Mouse (Mus musculus): ENCODE results near the gene Trib3.
"Not testable (repeated sequence)": the region's sequence is repeated elsewhere in the genome, so short reads cannot be mapped to it uniquely, and the experiment has no call there.

Trib3 gene

DNA sequence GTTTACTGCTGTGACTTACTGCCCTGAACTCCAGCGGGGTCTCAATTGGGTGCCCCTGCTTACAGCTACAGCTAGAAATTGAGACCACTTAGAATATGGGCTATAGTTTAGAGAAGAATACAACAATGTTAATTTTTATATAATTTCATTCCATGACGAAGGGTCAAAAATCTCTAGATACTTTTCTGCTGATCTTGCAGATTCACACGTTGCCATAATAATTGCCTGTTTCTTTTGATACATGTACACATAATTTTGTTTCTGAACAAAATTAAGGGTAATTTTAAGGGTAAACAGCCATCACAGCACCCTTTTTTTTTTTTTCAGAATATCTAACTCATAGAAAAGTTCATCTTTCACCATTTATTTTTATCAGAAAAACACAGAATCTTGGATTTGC is 36.6 kb downstream of the Trib3 start:
- no peak for DNase-seq (ENCODE audit: low spot score)

- DNase-seq (ENCODE audit: low spot score): no peak
Observed at GRCm38 (mm10) chr2:152305480-152305879, 38.4 kb downstream of the Trib3 start.

DNA sequence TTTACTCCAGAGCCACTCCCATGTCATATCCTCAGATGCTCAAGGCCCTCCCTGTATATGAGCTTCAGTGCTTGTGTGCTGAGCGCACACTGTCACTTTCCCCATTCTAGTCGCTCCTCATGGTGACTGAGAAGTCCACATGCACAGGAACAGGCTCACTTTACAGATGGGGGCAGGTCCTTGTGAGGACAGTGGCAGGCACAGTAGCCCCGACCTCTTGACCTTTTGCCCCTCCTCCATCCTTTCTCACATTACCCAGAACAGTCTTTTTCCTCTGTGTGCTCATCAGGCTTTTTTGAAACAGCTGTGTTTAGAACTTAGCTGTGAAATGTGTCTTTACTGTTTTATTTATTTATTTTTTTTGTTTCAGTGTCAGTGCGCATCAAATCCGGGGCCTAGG is 40.1 kb downstream of the Trib3 start:
- no peak for DNase-seq (ENCODE audit: low spot score)

GRCm38 (mm10) chr2:152302862-152303261 is 41.0 kb downstream of the Trib3 start:
- DNase-seq (ENCODE audit: low spot score): no peak

- no peak for DNase-seq (ENCODE audit: low spot score)
Observed at GRCm38 (mm10) chr2:152294541-152294940, 49.3 kb downstream of the Trib3 start.

DNA sequence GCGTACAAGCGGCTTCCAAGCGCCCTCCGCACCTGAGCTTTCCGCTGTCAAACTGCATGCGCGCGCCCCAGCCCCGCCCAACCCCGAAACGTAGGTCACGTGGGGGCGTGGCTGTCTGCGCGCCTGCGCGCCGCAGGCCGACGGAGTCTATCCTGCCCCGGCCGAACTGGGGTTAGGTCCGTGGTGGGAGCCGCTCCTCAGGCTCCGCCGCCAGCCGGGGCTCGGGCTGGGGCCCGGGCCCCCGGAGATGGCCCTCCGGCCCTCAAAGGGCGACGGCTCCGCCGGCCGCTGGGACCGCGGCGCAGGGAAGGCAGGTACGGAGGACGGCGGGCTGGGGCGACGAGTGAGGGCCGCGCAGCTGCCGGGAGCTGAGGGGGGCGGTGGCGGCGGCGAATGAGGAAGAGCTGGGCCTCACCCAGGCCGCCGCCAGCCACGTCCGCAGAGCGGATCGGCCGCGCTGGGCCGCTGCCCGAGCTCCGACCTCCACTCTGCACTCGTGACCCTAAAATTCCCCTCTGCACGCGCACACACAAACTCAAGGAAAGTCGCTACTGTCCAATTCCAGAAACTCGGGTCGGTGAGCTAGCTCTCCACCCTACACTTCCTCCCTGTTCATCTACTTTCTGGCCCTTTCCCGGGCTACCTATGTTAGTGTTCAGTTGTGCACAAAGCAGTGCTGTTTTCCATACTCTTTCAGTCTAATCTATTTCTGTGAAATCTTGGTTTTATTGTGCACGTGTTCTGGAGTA is 49.9 kb downstream of the Trib3 start, which contains the start of gene Tbc1d20:
Gene Tbc1d20 (plus strand): TSS at position 102 of the 749 bp plus-strand sequence.
- DNase-seq (ENCODE audit: low spot score): peak; percentile 81

DNA sequence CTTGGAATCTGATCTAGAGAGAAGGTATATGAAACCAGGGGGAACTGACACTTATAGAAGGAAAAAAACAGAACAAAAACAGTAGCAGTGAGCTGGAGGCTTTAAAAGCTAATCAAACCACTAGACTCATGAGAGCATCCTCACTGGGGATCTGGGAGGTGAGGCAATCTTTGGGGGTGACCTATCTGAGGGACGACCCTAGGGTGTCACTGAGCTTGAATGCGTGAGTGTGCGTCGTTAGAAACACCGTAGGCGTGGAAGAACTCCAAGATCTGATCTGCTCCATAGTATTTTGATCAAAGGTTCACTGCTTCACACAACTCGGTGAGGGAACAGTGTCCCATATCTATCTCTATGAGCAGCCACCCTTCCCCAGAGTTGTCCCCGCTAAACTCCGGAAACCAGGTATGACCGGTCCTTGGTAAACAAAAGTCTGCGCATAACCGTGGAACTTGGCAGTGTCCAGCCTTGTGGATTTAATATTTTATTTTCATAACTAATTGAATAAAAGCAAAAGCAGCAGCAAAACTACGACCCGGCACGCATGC is 50.6 kb downstream of the Trib3 start:
- no peak for DNase-seq (ENCODE audit: low spot score)

DNA sequence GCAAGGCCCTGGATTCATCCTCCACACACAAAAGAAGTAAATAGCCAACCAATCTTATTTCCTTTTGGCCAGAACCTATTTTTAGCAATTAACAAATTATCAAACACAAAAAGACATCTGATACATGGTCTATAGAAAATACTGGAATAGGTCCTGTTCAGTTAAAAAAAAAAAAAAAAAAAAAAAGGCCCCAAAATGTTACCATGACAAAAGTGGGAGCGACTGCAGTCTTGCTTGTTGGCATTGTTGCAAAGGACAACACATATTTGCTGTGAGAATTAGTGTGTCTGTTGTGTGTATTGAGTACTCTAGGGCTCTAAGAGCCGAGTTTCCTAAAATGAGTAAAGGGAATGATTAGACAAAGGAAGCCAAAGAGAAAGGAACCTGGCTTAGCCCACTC is 51.4 kb downstream of the Trib3 start:
- DNase-seq (ENCODE audit: low spot score): no peak

- not testable (repeated sequence) for DNase-seq (ENCODE audit: low spot score)
Observed at GRCm38 (mm10) chr2:152289623-152290022, 54.2 kb downstream of the Trib3 start.

DNA sequence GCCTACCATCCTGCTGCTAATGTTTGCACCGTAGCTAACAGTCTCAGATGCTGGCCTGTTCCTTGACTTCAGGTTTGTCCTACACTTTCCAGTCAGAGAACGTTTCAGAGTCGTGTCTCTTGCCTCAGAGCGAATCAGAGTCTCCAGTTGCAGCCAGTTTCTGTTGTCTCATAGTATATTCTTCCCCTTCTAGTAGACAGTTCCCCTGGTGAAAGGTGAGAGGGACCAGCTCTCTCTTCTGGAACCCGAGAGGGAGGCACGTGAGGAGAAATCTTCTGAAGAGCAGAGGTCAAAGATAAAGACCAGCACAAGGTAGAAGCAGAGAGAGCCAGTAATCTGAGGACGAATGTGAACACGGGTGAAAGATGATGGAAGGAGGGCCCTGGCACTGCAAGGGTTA is 55.8 kb downstream of the Trib3 start:
- no peak for DNase-seq (ENCODE audit: low spot score)

GRCm38 (mm10) chr2:152287560-152287959 is 56.3 kb downstream of the Trib3 start:
- DNase-seq (ENCODE audit: low spot score): no peak

All from ovary, postnatal 14 days (tissue).